Mouse (Mus musculus): ENCODE results near the gene Itgb4. TPM values are rescaled to one million over a fixed set of nuclear protein-coding genes. Genes with fewer than 3 reads are reported as not detected.

The Itgb4 gene
- polyA plus RNA-seq, 1 experiment: 0.23 TPM

- TF ChIP-seq CTCF (IDR thresholded peaks at IDR 0.05; ENCODE audit: low read depth, low read length): no peak
- TF ChIP-seq POLR2A (IDR thresholded peaks at IDR 0.05; ENCODE audit: borderline replicate concordance, low read depth, low read length): no peak
- Histone ChIP-seq H3K4me1 (ENCODE audit: control insufficient read depth, insufficient read depth, low read length) (peaks cover 10% of the 10 kb centered on the region), H3K27ac (ENCODE audit: insufficient read depth, low read depth, low read length) (no peak overlapping the region), H3K4me3 (ENCODE audit: insufficient read depth, low read length) (peak overlapping the region; percentile 21; the same call in 1 of the 2 replicates)
Measured at GRCm38 (mm10) chr11:116005701-116006419, 31.4 kb downstream of the Itgb4 start.

DNA sequence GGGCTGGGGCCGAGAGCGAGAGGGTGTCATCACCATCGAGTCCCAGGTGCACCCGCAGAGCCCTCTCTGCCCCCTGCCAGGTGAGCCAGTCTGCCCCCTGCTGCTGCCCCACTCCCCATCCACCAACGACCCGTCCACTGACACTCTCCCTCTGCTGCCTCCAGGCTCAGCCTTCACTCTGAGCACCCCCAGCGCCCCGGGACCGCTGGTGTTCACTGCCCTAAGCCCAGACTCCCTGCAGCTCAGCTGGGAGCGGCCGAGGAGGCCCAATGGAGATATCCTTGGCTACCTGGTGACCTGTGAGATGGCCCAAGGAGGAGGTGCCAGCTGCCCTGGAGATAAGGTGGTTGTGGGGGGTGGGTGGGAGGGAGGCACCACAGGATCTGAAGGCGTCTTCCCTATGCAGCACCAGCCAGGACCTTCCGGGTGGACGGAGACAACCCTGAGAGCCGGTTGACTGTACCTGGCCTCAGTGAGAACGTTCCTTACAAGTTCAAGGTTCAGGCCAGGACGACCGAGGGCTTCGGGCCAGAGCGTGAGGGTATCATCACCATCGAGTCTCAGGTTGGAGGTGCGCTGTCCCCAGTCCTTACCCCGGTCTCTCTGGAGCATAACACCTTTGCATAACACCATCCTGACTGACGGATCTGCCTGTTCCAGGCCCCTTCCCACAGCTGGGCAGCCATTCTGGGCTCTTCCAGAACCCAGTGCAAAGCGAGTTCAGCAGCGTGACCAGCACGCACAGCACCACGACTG lies 32.8 kb downstream of the Itgb4 start:
- Histone ChIP-seq H3K4me3 (ENCODE audit: insufficient read depth, low read length) (no peak overlapping the region), H3K4me1 (ENCODE audit: control insufficient read depth, insufficient read depth, low read length) (peaks cover 14% of the 10 kb centered on the region), H3K27ac (ENCODE audit: insufficient read depth, low read depth, low read length) (no peak overlapping the region)
- TF ChIP-seq POLR2A (IDR thresholded peaks at IDR 0.05; ENCODE audit: borderline replicate concordance, low read depth, low read length): no peak
- TF ChIP-seq CTCF (IDR thresholded peaks at IDR 0.05; ENCODE audit: low read depth, low read length): no peak

DNA sequence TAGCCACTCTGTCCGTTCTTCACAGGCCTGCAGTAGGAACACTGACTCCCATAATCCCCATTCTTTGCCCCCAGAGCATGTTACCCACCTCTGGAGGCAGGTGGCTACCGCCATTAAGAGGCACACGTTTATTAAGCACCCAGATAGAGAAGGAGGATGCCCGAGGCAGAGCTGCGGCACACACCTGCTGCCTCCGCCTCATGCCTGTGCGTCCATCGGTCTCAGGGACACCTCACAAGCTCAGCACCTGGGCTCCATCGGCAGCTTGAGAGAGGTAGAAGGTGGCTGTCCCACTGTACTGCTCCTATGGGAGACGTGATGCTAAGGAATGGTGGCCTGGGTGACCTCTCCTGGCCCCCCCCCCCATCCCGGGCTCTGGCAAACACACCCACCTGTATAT lies 33.9 kb downstream of the Itgb4 start:
- Histone ChIP-seq H3K27ac (ENCODE audit: insufficient read depth, low read depth, low read length) (no peak overlapping the region), H3K4me1 (ENCODE audit: control insufficient read depth, insufficient read depth, low read length) (peaks cover 20% of the 10 kb centered on the region), H3K4me3 (ENCODE audit: insufficient read depth, low read length) (no peak overlapping the region)
- TF ChIP-seq CTCF (IDR thresholded peaks at IDR 0.05; ENCODE audit: low read depth, low read length) (no peak), POLR2A (IDR thresholded peaks at IDR 0.05; ENCODE audit: borderline replicate concordance, low read depth, low read length) (no peak)

DNA sequence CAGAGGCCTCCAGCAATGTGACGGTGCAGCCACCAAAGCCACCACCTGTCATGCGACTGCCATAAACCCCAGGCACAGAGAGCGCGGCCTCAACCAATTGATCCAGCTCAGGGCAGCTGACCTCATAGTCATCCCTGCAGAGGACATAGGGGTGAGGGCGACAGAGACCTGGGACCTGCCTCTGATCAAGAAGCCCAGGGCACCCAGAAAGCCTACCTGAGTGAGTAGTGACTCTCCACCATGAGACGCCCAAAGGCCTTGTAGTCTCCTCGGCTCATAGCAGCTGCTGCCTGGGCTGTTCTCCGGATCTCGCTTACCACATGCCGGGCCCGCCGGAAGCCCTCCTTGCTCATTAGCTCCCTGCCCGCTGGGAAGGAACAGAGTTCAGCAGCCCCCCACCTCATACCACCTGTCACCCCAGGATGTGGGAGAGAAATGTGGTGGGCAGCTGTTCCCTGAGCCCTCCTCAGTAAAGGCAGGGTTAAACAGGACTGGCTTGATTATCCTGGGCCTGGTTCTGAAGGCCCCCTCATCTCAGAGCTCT lies 34.4 kb downstream of the Itgb4 start:
- Histone ChIP-seq H3K27ac (ENCODE audit: insufficient read depth, low read depth, low read length) (no peak overlapping the region), H3K4me1 (ENCODE audit: control insufficient read depth, insufficient read depth, low read length) (peaks cover 20% of the 10 kb centered on the region), H3K4me3 (ENCODE audit: insufficient read depth, low read length) (no peak overlapping the region)
- TF ChIP-seq CTCF (IDR thresholded peaks at IDR 0.05; ENCODE audit: low read depth, low read length): no peak
- no peak for TF ChIP-seq POLR2A (IDR thresholded peaks at IDR 0.05; ENCODE audit: borderline replicate concordance, low read depth, low read length)

DNA sequence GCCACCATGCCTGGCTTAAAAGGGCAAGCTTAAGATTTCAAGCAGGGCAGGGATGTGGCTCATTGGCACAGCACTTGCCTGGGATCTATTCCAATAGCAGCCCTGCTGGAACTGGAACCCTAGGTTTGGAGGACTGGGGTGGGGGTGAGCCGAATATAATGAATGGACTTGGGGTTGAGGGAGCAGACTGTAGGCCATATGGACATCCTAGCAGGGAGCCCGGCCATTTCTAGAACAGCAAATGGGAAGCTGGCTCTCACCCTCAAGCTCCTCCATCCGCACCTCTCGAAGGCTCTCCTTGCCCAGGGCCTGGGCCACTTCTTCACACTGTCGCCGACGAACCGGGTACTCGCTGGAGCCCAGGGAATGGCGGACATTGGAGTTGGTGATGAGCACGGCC lies 35.2 kb downstream of the Itgb4 start:
- Histone ChIP-seq H3K4me1 (ENCODE audit: control insufficient read depth, insufficient read depth, low read length) (peaks cover 17% of the 10 kb centered on the region), H3K27ac (ENCODE audit: insufficient read depth, low read depth, low read length) (no peak overlapping the region), H3K4me3 (ENCODE audit: insufficient read depth, low read length) (no peak overlapping the region)
- TF ChIP-seq CTCF (IDR thresholded peaks at IDR 0.05; ENCODE audit: low read depth, low read length): no peak
- TF ChIP-seq POLR2A (IDR thresholded peaks at IDR 0.05; ENCODE audit: borderline replicate concordance, low read depth, low read length): no peak

GRCm38 (mm10) chr11:116010146-116010545 lies 35.6 kb downstream of the Itgb4 start:
- no peak for TF ChIP-seq POLR2A (IDR thresholded peaks at IDR 0.05; ENCODE audit: borderline replicate concordance, low read depth, low read length)
- Histone ChIP-seq H3K4me1 (ENCODE audit: control insufficient read depth, insufficient read depth, low read length) (peaks cover 16% of the 10 kb centered on the region), H3K4me3 (ENCODE audit: insufficient read depth, low read length) (no peak overlapping the region), H3K27ac (ENCODE audit: insufficient read depth, low read depth, low read length) (no peak overlapping the region)

GRCm38 (mm10) chr11:116010948-116011347 lies 36.4 kb downstream of the Itgb4 start:
- Histone ChIP-seq H3K4me1 (ENCODE audit: control insufficient read depth, insufficient read depth, low read length) (peaks cover 10% of the 10 kb centered on the region), H3K4me3 (ENCODE audit: insufficient read depth, low read length) (no peak overlapping the region), H3K27ac (ENCODE audit: insufficient read depth, low read depth, low read length) (no peak overlapping the region)
- TF ChIP-seq CTCF (IDR thresholded peaks at IDR 0.05; ENCODE audit: low read depth, low read length) (no peak), POLR2A (IDR thresholded peaks at IDR 0.05; ENCODE audit: borderline replicate concordance, low read depth, low read length) (no peak)

DNA sequence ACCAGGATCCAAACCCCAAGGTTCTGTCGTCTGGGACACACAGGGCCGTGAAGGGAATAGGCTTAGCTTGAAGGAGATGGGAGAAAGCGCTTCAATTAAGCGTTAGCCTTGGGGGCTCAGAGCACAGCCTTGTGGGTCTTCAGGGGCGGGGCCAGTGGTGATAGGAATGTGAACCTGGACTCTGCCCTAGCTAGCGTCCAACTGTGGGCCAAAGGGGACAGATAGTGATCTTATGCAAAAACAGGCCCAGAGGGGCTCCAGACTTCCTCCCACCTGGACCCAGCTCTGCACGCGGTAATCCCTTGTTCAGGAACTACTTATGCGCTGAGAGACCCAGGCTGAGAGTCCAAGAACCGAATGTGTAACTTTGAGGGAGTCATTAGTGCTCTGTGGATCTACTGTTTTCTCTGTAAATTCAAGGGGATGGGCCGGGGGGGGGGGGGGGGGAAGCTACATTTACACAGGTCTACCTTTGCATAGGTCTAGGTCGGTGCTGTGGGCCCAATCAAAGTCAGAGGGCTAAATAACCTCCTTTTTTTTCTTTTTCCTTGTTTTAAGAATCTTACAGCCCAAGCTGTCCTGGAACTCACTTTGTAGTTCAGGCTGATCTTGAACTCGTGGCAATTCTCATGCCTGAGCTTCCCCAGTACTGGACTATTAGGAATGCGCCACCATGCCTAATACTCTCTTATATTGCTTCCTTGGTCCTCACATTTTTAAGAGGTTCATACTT lies 37.2 kb downstream of the Itgb4 start:
- peak overlapping the region; percentile 73 for H3K4me3 ChIP-seq (ENCODE audit: insufficient read depth, low read length)
- H3K27ac ChIP-seq (ENCODE audit: insufficient read depth, low read depth, low read length): 0 out of 2 replicates have a peak overlapping the region, but pooled peaks have one; percentile 19
- H3K4me1 ChIP-seq (ENCODE audit: control insufficient read depth, insufficient read depth, low read length): peaks cover 13% of the 10 kb centered on the region
- TF ChIP-seq POLR2A (IDR thresholded peaks at IDR 0.05; ENCODE audit: borderline replicate concordance, low read depth, low read length): no peak

GRCm38 (mm10) chr11:116012262-116012947 lies 37.9 kb downstream of the Itgb4 start, which contains the start of gene Galk1:
TSS of gene Galk1 (minus strand) at chr11:116012719.
- Histone ChIP-seq H3K4me3 (ENCODE audit: insufficient read depth, low read length) (peak within 1 kb of the TSS; percentile 73), H3K4me1 (ENCODE audit: control insufficient read depth, insufficient read depth, low read length) (peaks cover 13% of the 10 kb centered on the region), H3K27ac (ENCODE audit: insufficient read depth, low read depth, low read length) (0 out of 2 replicates have a peak within 1 kb of the TSS, but pooled peaks have one; percentile 19)
- TF ChIP-seq POLR2A (IDR thresholded peaks at IDR 0.05; ENCODE audit: borderline replicate concordance, low read depth, low read length): no peak
